Mouse (Mus musculus): ENCODE measurements at regions not wholly inside any gene's neighbourhood (a gene's known extent, or its start where the extent isn't known, plus 50 kb on each side); places are given as distances from the start of the nearest gene placed in this dataset.
"Not testable (repeated sequence)": the region's sequence is repeated elsewhere in the genome, so short reads cannot be mapped to it uniquely, and the experiment has no call there.

GRCm38 (mm10) chr11:48657851-48658250, 142.3 kb upstream of the Rack1 start:
- H3K9me3 ChIP-seq (ENCODE audit: control insufficient read depth, low read length), result no peaks in the 10 kb centered on the region
- 70% methylated on average over 5 of the region's 5 CpGs for WGBS
- no peaks in the 10 kb centered on the region for H3K36me3 ChIP-seq (ENCODE audit: control insufficient read depth, insufficient read depth, low read length)
- no peak for ATAC-seq (ENCODE audit: low FRiP score)
- DNase-seq (ENCODE audit: low spot score, missing footprints), result no peak
- no peaks in the 10 kb centered on the region for H3K4me1 ChIP-seq (ENCODE audit: control insufficient read depth, insufficient read depth, low read length)
- no peak overlapping the region for H3K4me3 ChIP-seq (ENCODE audit: low read depth, low read length)
- no peak overlapping the region for H3K27ac ChIP-seq (ENCODE audit: low read depth, low read length)
- H3K4me2 ChIP-seq, result no peak overlapping the region
- H3K9ac ChIP-seq (ENCODE audit: low read length), result no peak overlapping the region
- H3K27me3 ChIP-seq (ENCODE audit: control insufficient read depth, insufficient read depth, low read length), result no peaks in the 10 kb centered on the region

GRCm38 (mm10) chr11:48661641-48662040, 138.5 kb upstream of the Rack1 start:
- H3K4me3 ChIP-seq (ENCODE audit: low read depth, low read length), result no peak overlapping the region
- DNase-seq (ENCODE audit: low spot score, missing footprints), result no peak
- no peaks in the 10 kb centered on the region for H3K27me3 ChIP-seq (ENCODE audit: control insufficient read depth, insufficient read depth, low read length)
- H3K4me2 ChIP-seq, result no peak overlapping the region
- no peaks in the 10 kb centered on the region for H3K36me3 ChIP-seq (ENCODE audit: control insufficient read depth, insufficient read depth, low read length)
- H3K9me3 ChIP-seq (ENCODE audit: control insufficient read depth, low read length), result no peaks in the 10 kb centered on the region
- no peak overlapping the region for H3K9ac ChIP-seq (ENCODE audit: low read length)
- ATAC-seq (ENCODE audit: low FRiP score), result no peak
- 62% methylated on average over 4 of the region's 4 CpGs for WGBS
- no peak overlapping the region for H3K27ac ChIP-seq (ENCODE audit: low read depth, low read length)
- no peaks in the 10 kb centered on the region for H3K4me1 ChIP-seq (ENCODE audit: control insufficient read depth, insufficient read depth, low read length)

- no peaks in the 10 kb centered on the region for H3K9me3 ChIP-seq (ENCODE audit: control insufficient read depth, low read length)
- H3K36me3 ChIP-seq (ENCODE audit: control insufficient read depth, insufficient read depth, low read length), result no peaks in the 10 kb centered on the region
- H3K9ac ChIP-seq (ENCODE audit: low read length), result no peak overlapping the region
- H3K4me2 ChIP-seq, result no peak overlapping the region
- no peaks in the 10 kb centered on the region for H3K4me1 ChIP-seq (ENCODE audit: control insufficient read depth, insufficient read depth, low read length)
- 81% methylated on average over 3 of the region's 3 CpGs for WGBS
- H3K27ac ChIP-seq (ENCODE audit: low read depth, low read length), result no peak overlapping the region
- no peak for DNase-seq (ENCODE audit: low spot score, missing footprints)
- no peak overlapping the region for H3K4me3 ChIP-seq (ENCODE audit: low read depth, low read length)
- ATAC-seq (ENCODE audit: low FRiP score), result 0 out of 2 replicates have a peak, but pooled peaks have one; percentile 40
- H3K27me3 ChIP-seq (ENCODE audit: control insufficient read depth, insufficient read depth, low read length), result no peaks in the 10 kb centered on the region
Measured at GRCm38 (mm10) chr11:48684781-48685314, 115.3 kb upstream of the Rack1 start.

- WGBS, result 83% methylated on average over 4 of the region's 4 CpGs
- ATAC-seq (ENCODE audit: low FRiP score), result no peak
- no peak overlapping the region for H3K4me3 ChIP-seq (ENCODE audit: low read depth, low read length)
Measured at GRCm38 (mm10) chr11:48690070-48690469, 110.1 kb upstream of the Rack1 start.

GRCm38 (mm10) chr11:48696352-48696751, 103.8 kb upstream of the Rack1 start:
- DNase-seq (ENCODE audit: low spot score, missing footprints) (peak; percentile 88), ATAC-seq (ENCODE audit: low FRiP score) (no peak)
- H3K27ac ChIP-seq (ENCODE audit: low read depth, low read length), result no peak overlapping the region
- no peak overlapping the region for H3K9ac ChIP-seq (ENCODE audit: low read length)
- H3K9me3 ChIP-seq (ENCODE audit: control insufficient read depth, low read length), result no peaks in the 10 kb centered on the region; the same call in 1 of the 2 replicates
- no peak overlapping the region for H3K4me3 ChIP-seq (ENCODE audit: low read depth, low read length)
- no peaks in the 10 kb centered on the region for H3K4me1 ChIP-seq (ENCODE audit: control insufficient read depth, insufficient read depth, low read length)
- H3K4me2 ChIP-seq, result no peak overlapping the region
- H3K27me3 ChIP-seq (ENCODE audit: control insufficient read depth, insufficient read depth, low read length), result no peaks in the 10 kb centered on the region
- H3K36me3 ChIP-seq (ENCODE audit: control insufficient read depth, insufficient read depth, low read length), result no peaks in the 10 kb centered on the region
- WGBS, result 82% methylated on average over 2 of the region's 2 CpGs

More at GRCm38 (mm10) chr11:48690070-48690469, 110.1 kb upstream of the Rack1 start:
- DNase-seq (ENCODE audit: low spot score, missing footprints), result no peak
- Histone ChIP-seq H3K9ac (ENCODE audit: low read length) (no peak overlapping the region), H3K36me3 (ENCODE audit: control insufficient read depth, insufficient read depth, low read length) (no peaks in the 10 kb centered on the region), H3K27ac (ENCODE audit: low read depth, low read length) (no peak overlapping the region), H3K27me3 (ENCODE audit: control insufficient read depth, insufficient read depth, low read length) (no peaks in the 10 kb centered on the region), H3K9me3 (ENCODE audit: control insufficient read depth, low read length) (no peaks in the 10 kb centered on the region), H3K4me2 (no peak overlapping the region), H3K4me1 (ENCODE audit: control insufficient read depth, insufficient read depth, low read length) (no peaks in the 10 kb centered on the region)

GRCm38 (mm10) chr11:48697191-48697590, 102.9 kb upstream of the Rack1 start:
- no peak for ATAC-seq (ENCODE audit: low FRiP score)
- Histone ChIP-seq H3K4me1 (ENCODE audit: control insufficient read depth, insufficient read depth, low read length) (no peaks in the 10 kb centered on the region), H3K36me3 (ENCODE audit: control insufficient read depth, insufficient read depth, low read length) (no peaks in the 10 kb centered on the region), H3K4me3 (ENCODE audit: low read depth, low read length) (no peak overlapping the region), H3K27me3 (ENCODE audit: control insufficient read depth, insufficient read depth, low read length) (no peaks in the 10 kb centered on the region), H3K9me3 (ENCODE audit: control insufficient read depth, low read length) (no peaks in the 10 kb centered on the region; the same call in 1 of the 2 replicates), H3K4me2 (no peak overlapping the region), H3K9ac (ENCODE audit: low read length) (no peak overlapping the region), H3K27ac (ENCODE audit: low read depth, low read length) (no peak overlapping the region)
- DNase-seq (ENCODE audit: low spot score, missing footprints), result no peak

- H3K9me3 ChIP-seq (ENCODE audit: control insufficient read depth, low read length), result no peaks in the 10 kb centered on the region
- H3K4me2 ChIP-seq, result no peak overlapping the region
- no peak overlapping the region for H3K27ac ChIP-seq (ENCODE audit: low read depth, low read length)
- no peaks in the 10 kb centered on the region for H3K27me3 ChIP-seq (ENCODE audit: control insufficient read depth, insufficient read depth, low read length)
- WGBS, result 80% methylated on average over 2 of the region's 2 CpGs
- H3K36me3 ChIP-seq (ENCODE audit: control insufficient read depth, insufficient read depth, low read length), result no peaks in the 10 kb centered on the region
- no peaks in the 10 kb centered on the region for H3K4me1 ChIP-seq (ENCODE audit: control insufficient read depth, insufficient read depth, low read length)
- no peak for ATAC-seq (ENCODE audit: low FRiP score)
- H3K4me3 ChIP-seq (ENCODE audit: low read depth, low read length), result no peak overlapping the region
- no peak overlapping the region for H3K9ac ChIP-seq (ENCODE audit: low read length)
- DNase-seq (ENCODE audit: low spot score, missing footprints), result no peak
Measured at GRCm38 (mm10) chr11:48707192-48707591, 92.9 kb upstream of the Rack1 start.

- Histone ChIP-seq H3K9ac (ENCODE audit: low read length) (no peak overlapping the region), H3K4me2 (no peak overlapping the region), H3K27ac (ENCODE audit: low read depth, low read length) (no peak overlapping the region), H3K9me3 (ENCODE audit: control insufficient read depth, low read length) (no peaks in the 10 kb centered on the region), H3K4me1 (ENCODE audit: control insufficient read depth, insufficient read depth, low read length) (no peaks in the 10 kb centered on the region), H3K36me3 (ENCODE audit: control insufficient read depth, insufficient read depth, low read length) (no peaks in the 10 kb centered on the region), H3K4me3 (ENCODE audit: low read depth, low read length) (no peak overlapping the region), H3K27me3 (ENCODE audit: control insufficient read depth, insufficient read depth, low read length) (no peaks in the 10 kb centered on the region)
- no peak for ATAC-seq (ENCODE audit: low FRiP score)
- 89% methylated on average over 4 of the region's 4 CpGs for WGBS
- no peak for DNase-seq (ENCODE audit: low spot score, missing footprints)
Measured at GRCm38 (mm10) chr11:48710972-48711371, 89.2 kb upstream of the Rack1 start.

- H3K4me2 ChIP-seq, result no peak overlapping the region
- DNase-seq (ENCODE audit: low spot score, missing footprints) (no peak), ATAC-seq (ENCODE audit: low FRiP score) (no peak)
- no peak overlapping the region for H3K4me3 ChIP-seq (ENCODE audit: low read depth, low read length)
- no peaks in the 10 kb centered on the region for H3K27me3 ChIP-seq (ENCODE audit: control insufficient read depth, insufficient read depth, low read length)
- H3K27ac ChIP-seq (ENCODE audit: low read depth, low read length), result no peak overlapping the region
- no peaks in the 10 kb centered on the region for H3K4me1 ChIP-seq (ENCODE audit: control insufficient read depth, insufficient read depth, low read length)
- H3K36me3 ChIP-seq (ENCODE audit: control insufficient read depth, insufficient read depth, low read length), result no peaks in the 10 kb centered on the region
- no peak overlapping the region for H3K9ac ChIP-seq (ENCODE audit: low read length)
- no peaks in the 10 kb centered on the region for H3K9me3 ChIP-seq (ENCODE audit: control insufficient read depth, low read length)
Measured at GRCm38 (mm10) chr11:48724068-48724467, 76.1 kb upstream of the Rack1 start.

GRCm38 (mm10) chr11:48730826-48731225, 69.3 kb upstream of the Rack1 start:
- H3K27ac ChIP-seq (ENCODE audit: low read depth, low read length); H3K9me3 ChIP-seq (ENCODE audit: control insufficient read depth, low read length); H3K36me3 ChIP-seq (ENCODE audit: control insufficient read depth, insufficient read depth, low read length); ATAC-seq (ENCODE audit: low FRiP score); H3K9ac ChIP-seq (ENCODE audit: low read length); H3K27me3 ChIP-seq (ENCODE audit: control insufficient read depth, insufficient read depth, low read length); H3K4me1 ChIP-seq (ENCODE audit: control insufficient read depth, insufficient read depth, low read length); DNase-seq (ENCODE audit: low spot score, missing footprints); H3K4me2 ChIP-seq; H3K4me3 ChIP-seq (ENCODE audit: low read depth, low read length): not testable (repeated sequence)
- 82% methylated on average over 4 of the region's 4 CpGs for WGBS
